Mouse (Mus musculus) lung, adult 2 months (tissue): ENCODE results near the gene Stat4. TPM values are rescaled to one million over a fixed set of nuclear protein-coding genes. Genes with fewer than 3 reads are reported as not detected.

Experiments used
- DNase-seq: peaks from one replicate; pipeline ENCODE4 v3.0.0; 2022
- H3K4me1 ChIP-seq: fragments of 200-500 bp; 2 replicates; pipeline ENCODE4 v1.6.1; 2011; ENCODE audit warnings: low read length; ENCODE audit not compliant: control insufficient read depth, insufficient read depth
- H3K4me3 ChIP-seq: fragments of 200-500 bp; replicated peaks from 2 replicates; pipeline ENCODE3; 2011; ENCODE audit warnings: low read depth, mild to moderate bottlenecking, control low read depth, low read length; ENCODE audit errors: extremely low read depth
- CTCF ChIP-seq: fragments of 200-500 bp; IDR thresholded peaks from 2 replicates; pipeline ENCODE4 v1.5.1; 2011; ENCODE audit warnings: mild to moderate bottlenecking, low read length, control low read depth; ENCODE audit not compliant: insufficient read depth
- POLR2A ChIP-seq: fragments of 200-500 bp; IDR thresholded peaks from 2 replicates; pipeline ENCODE4 v1.6.1; 2011; ENCODE audit warnings: low read depth, mild to moderate bottlenecking, control low read depth, low read length, borderline replicate concordance; ENCODE audit errors: extremely low read depth
- WGBS: fragments of 180-500 bp; shearing (Covaris S2); methylation state at CpG from one replicate; pipeline ENCODE4 v1.1.7; 2018; 5-methylcytosine and 5-hydroxymethylcytosine counted together
- polyA plus RNA-seq: library from polyadenylated mRNA; depleted of rRNA; stranded (reverse); fragments of >200 nt; gene quantifications from 2 replicates; pipeline ENCODE4 v1.2.3, GENCODE M21; 2012

Gene Stat4
- polyA plus RNA-seq, 1 experiment = 1.1 TPM

DNA sequence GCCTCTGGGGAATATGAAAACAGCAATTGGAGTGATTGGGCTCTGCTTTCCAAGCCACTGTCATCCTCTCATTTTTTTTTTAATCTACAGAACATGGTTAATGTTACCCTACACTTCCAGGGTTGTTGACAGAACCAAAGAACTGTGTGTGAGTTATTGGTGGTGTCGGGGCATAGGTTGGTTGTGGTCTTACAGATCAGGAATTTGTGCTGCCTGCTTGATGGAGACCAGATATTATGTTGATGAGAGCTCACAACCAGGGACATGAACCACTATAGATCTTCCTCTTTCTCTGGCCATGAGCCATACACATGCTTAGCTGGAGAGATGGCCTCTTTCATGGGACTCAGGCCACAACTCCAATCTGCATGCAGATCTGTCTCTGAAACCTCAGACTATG lies 100.2 kb downstream of the Stat4 start:
- no peaks in the 10 kb centered on the region for H3K4me1 ChIP-seq
- no peak for DNase-seq
- no peak for TF ChIP-seq POLR2A
- no peak for TF ChIP-seq CTCF
- H3K4me3 ChIP-seq = no peak overlapping the region
- 68% methylated on average over 1 of the region's 1 CpGs for WGBS

DNA sequence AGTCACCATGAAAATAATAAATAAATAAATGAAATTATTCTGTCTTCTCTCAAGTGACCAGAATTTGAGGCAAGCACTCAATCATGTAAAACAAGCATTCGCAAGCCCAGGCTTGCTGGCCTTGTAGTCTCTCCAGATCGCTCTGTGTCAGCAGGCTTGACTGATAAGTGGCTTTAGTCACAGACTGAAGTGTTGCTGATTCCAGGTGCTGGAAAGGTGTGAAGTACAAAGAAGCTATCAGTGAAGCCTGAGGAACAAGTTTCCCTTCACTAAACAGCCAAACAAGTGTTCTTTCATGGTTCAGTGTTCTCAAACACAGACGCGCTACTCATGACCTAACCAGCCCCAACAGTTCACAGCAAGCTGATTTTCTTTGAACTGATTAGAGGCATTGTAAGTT lies 101.7 kb downstream of the Stat4 start:
- no peak for TF ChIP-seq CTCF
- no peak for TF ChIP-seq POLR2A
- no peaks in the 10 kb centered on the region for H3K4me1 ChIP-seq
- 69% methylated on average over 4 of the region's 4 CpGs for WGBS
- no peak for DNase-seq
- H3K4me3 ChIP-seq = no peak overlapping the region

DNA sequence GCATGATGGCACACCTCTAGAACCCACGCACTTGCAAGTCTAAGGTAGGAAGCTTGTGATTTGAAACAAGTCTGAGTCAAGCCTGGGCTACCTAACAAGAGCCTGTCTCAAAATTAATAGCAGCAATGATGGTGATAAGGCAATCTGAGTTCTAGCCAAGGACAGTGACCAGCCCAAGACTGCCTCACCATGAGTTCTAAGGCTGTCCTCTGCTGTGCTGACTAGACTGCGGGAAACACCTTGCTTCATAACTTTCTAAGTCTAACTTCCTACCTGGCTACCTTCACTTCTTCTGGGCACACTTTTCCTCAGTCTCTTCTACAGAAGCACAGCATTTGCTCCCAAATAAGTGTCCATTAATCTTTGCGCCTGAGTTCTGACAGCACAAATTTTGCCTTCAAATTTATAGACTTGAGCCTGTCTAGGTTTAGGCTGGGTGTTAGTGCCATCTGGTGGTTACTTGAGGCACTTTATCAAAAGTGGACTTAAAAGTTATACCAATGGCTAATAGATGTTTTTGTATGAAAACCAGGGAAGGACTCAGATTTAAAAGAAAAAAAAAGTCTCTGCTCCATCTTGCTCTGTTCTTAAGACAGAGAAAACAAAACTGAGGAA lies 111.8 kb downstream of the Stat4 start:
- Histone ChIP-seq H3K4me3 (no peak overlapping the region), H3K4me1 (no peaks in the 10 kb centered on the region)
- TF ChIP-seq CTCF = no peak
- no peak for TF ChIP-seq POLR2A
- 72% methylated on average over 3 of the region's 3 CpGs for WGBS
- DNase-seq = no peak

DNA sequence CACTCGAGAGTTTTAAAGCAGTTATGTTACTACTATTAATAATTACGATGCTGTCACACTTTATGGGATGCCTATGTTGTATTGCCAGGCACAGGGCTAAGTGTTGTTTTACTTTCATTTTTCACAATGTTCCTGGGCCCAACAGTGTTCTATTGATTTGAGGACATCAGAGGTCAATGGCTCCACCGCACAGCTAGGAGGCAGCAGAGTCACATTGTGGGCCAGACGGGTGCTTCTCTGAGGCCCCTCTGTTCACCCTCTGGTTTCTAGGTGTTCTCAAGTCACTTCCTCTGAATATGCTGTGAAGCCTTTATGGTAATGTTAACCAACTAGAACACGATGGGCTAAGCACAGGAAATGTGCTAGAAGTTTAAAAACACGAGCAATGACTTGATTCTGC lies 113.5 kb downstream of the Stat4 start:
- TF ChIP-seq CTCF (peak; percentile 58), POLR2A (no peak)
- 56% methylated on average over 6 of the region's 6 CpGs for WGBS
- DNase-seq = no peak

DNA sequence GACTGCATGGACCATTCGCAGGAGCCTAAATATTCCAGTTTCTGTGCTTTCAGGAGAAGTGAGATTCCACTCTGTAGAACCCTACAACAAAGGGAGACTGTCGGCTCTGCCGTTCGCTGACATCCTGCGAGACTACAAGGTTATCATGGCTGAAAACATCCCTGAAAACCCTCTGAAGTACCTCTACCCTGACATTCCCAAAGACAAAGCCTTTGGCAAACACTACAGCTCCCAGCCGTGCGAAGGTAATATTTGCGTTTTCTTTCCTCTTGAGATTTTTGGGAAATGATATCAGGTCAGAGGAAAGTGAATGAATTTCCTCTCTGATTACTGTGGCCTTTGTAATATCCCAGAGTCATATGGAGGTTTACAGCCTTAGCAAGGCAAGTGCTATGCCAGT lies 115.8 kb downstream of the Stat4 start:
- Histone ChIP-seq H3K4me3 (no peak overlapping the region), H3K4me1 (no peaks in the 10 kb centered on the region)
- WGBS = 59% methylated on average over 8 of the region's 8 CpGs
- TF ChIP-seq POLR2A (no peak), CTCF (no peak)
- no peak for DNase-seq

More for the DNA sequence above, 113.5 kb downstream of the Stat4 start:
- H3K4me3 ChIP-seq = no peak overlapping the region
- no peaks in the 10 kb centered on the region for H3K4me1 ChIP-seq

DNA sequence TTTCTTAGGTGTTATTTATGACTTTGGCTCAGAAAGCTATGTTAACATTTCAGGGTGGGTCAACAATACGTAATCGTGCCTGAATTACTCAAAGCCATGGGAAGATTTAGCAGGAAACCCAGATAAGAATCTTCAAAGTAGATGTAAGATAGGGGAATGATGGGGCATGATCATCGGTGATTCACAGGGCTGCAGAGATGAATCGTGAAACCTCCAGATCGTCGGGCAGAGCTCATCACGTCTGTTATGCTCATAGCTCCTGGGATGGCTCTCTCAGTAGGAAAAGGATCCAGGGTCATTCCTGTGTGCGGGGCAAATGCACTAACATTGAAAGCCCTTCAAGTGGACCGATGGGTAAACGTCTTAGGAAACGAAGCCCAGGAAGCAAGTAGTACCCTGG lies 120.3 kb downstream of the Stat4 start:
- WGBS = 74% methylated on average over 11 of the region's 11 CpGs
- H3K4me3 ChIP-seq = no peak overlapping the region
- TF ChIP-seq POLR2A (no peak), CTCF (no peak)
- DNase-seq = no peak
- H3K4me1 ChIP-seq = no peaks in the 10 kb centered on the region

DNA sequence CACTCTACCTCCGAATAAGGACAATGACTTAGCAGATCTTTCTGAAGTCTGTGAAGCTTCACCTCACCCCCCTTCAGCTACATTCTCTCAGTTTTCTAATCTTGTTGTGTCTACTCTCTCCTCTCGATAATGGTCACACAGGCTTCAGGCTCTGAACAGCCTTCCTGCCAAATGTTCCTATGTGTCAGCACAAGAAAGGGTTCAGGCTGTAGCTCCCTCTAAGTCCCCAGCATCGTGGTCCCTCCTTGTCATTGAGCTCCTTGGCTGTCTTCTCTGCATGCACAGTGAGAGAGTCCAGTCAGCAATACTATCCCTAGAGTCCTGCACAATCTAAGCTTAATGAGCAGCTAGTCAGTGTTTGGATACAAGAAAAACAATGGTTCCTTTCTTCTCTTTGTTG lies 124.3 kb downstream of the Stat4 start:
- Histone ChIP-seq H3K4me3 (no peak overlapping the region), H3K4me1 (peaks cover 4% of the 10 kb centered on the region; the same call in 1 of the 2 replicates)
- DNase-seq = no peak
- 63% methylated on average over 3 of the region's 3 CpGs for WGBS
- TF ChIP-seq POLR2A (no peak), CTCF (no peak)

DNA sequence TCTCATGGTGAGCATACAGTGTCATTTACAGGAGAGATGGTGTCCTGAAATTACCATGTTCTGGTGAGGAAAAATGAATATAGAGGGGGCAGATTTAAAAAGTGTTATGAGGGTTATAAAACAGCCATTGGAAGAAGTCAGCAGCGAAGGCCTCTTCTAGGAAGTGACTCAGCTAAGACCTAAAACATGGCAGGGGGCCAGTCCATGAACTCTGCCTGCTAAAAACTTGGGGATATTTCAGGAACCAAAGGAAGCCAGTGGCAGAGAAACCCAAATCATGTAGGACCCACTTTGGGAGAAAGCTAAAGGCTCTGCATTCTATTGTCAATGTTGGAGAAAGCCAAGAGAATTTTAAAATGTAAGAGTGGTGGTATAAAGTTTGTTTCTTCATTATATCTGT lies 125.4 kb downstream of the Stat4 start:
- no peak for TF ChIP-seq CTCF
- TF ChIP-seq POLR2A = no peak
- H3K4me3 ChIP-seq = no peak overlapping the region
- 35% methylated on average over 1 of the region's 1 CpGs for WGBS
- H3K4me1 ChIP-seq = peaks cover 4% of the 10 kb centered on the region; the same call in 1 of the 2 replicates
- DNase-seq = no peak

DNA sequence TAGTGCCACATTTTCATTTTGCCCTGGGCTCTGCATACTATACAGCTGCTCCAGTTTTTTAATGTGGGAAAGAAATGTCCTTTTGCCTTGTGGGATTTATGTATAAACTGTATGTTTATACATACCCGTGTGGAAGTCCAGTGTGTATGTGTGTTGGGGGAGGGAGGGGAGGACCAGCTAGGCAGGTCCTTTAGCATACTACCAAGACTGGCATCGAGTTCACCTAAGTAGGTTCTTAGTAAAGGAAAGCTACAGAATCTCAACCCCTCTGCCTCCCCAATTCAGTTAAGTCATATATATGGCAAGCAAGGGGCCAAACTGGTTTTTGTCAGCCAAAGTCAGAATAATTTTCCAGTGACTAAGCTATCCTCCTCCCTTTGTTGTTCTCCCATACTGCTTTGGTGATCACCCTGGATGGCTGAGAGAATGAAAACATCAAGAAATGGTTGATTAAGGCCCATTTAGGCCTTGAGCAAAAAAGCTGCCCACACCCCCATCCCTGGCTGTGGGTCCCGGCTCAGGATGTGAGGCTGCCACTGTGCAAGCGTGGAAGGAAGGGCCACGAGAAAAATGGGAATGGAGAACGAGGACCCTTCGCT lies 126.2 kb downstream of the Stat4 start:
- 15% methylated on average over 7 of the region's 7 CpGs for WGBS
- H3K4me3 ChIP-seq = peak overlapping the region; percentile 69
- DNase-seq = no peak
- peaks cover 4% of the 10 kb centered on the region; the same call in 1 of the 2 replicates for H3K4me1 ChIP-seq
- TF ChIP-seq POLR2A = no peak
- no peak for TF ChIP-seq CTCF

DNA sequence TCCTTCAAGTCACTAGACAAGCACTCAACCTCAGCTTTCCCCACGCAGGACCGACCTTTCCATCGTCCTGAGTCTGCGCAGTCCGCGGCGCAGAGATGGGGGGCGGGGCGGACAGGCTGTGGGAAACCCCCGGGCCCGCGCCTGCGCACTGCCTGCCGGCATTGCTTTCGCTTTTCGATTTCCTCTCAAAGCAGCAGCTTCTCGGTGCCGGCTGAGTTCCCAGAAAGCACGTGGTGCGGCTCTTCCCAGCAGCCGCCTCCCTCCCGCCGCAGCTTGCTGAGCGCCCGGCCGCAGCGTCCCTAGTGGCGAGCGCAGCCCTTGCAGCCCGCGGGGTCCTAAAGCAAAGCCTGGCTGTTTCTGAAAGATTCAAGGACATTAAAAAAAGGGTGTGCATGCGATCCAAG lies 126.7 kb downstream of the Stat4 start:
- peak overlapping the region; percentile 69 for H3K4me3 ChIP-seq
- peak; percentile 97 for DNase-seq
- H3K4me1 ChIP-seq = peaks cover 4% of the 10 kb centered on the region; the same call in 1 of the 2 replicates
- WGBS = under 1% methylated on average over 32 of the region's 32 CpGs
- TF ChIP-seq POLR2A (peak; percentile 91; the same call in 1 of the 2 replicates), CTCF (peak; percentile 69)
